Mouse (Mus musculus): ENCODE results near the gene Baiap2l2. TPM values are rescaled to one million over a fixed set of nuclear protein-coding genes. Genes with fewer than 3 reads are reported as not detected.

Baiap2l2 gene
- total RNA-seq (2021) (under 1 TPM; 0.78 to 0.84 TPM), polyA plus RNA-seq (2012; rRNA removed) (0.70 and 2.9 TPM in 2 replicates)
- long read RNA-seq: 0 reads

DNA sequence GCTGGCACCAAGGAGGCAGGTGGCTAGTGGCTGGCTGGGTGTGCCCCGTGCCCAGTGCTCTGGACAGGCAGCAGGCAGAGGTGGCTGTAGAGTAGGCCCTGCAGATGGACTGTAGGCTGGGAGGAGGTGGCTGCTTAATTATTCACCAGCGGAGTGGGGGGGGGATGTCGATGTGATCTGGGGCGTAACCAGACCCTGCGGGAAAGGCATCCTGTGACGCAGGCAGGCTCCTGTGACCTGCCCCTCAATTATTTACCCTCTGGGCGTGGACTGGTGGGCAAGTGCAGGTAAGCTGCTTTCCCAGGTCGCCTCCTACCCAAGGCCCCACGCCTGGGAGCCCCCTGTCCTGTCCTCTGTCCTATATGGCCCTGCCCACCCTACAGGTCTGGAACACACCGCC is at the start of gene Baiap2l2:
Gene Baiap2l2, minus strand, starts transcription at position 139 of the 400 bp plus-strand sequence.
- no peak for DNase-seq
- Histone ChIP-seq H3K4me1 (ENCODE audit: control insufficient read depth, insufficient read depth, low read length) (no peaks in the 10 kb centered on the region), H3K4me3 (no peak within 1 kb of the TSS), H3K27ac (no peak within 1 kb of the TSS), H3K9ac (ENCODE audit: low read depth, low read length) (no peak within 1 kb of the TSS), H3K27me3 (ENCODE audit: control insufficient read depth, insufficient read depth, low read length) (no peaks in the 10 kb centered on the region), H3K79me2 (replicated peaks; ENCODE audit: control insufficient read depth, insufficient read depth, low read length) (no peaks in the 10 kb centered on the region), H3K36me3 (ENCODE audit: control insufficient read depth, insufficient read depth, low read length) (no peaks in the 10 kb centered on the region)
- TF ChIP-seq POLR2A (IDR thresholded peaks at IDR 0.05; ENCODE audit: insufficient read depth, low read depth, low read length) (no peak), EP300 (IDR thresholded peaks at IDR 0.05; ENCODE audit: insufficient read depth, low read depth, low read length) (no peak), CTCF (IDR thresholded peaks at IDR 0.05) (no peak)
- 89% methylated on average over 10 of the region's 10 CpGs for WGBS
- intact Hi-C loops (cut with DNase I): loop anchor here (5.0 kb wide), 1 partner anchor 38 kb away; no protein-coding TSS in a partner anchor

DNA sequence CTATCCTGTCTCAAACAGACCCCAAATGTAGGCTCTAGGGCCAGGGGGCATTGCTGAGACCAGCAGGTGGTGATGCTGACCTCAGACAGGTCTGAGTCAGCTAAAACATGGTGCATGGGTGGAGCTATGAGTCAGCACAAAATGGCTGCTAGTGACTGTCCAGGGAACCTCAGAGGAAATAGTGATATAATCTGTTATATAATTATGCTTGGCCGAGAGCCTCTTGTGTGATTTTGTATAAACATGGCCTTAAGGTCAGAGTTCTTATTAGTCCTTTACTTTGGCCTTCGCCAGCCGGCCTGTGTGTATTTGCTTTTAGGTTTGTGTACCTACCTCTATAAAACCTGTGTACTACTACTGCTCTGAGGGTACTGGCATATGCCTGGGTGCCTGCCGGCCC is 48.1 kb upstream of the Baiap2l2 start:
- WGBS: 49% methylated on average over 4 of the region's 4 CpGs
- intact Hi-C loops (cut with DNase I): no loop called here
- H3K27ac ChIP-seq: no peak overlapping the region

GRCm38 (mm10) chr15:79330521-79330920 is 45.2 kb upstream of the Baiap2l2 start:
- peaks cover 10% of the 10 kb centered on the region for H3K4me1 ChIP-seq (ENCODE audit: control insufficient read depth, insufficient read depth, low read length)
- intact Hi-C loops (cut with DNase I): no loop called here
- no peak for DNase-seq
- no peaks in the 10 kb centered on the region for H3K79me2 ChIP-seq (replicated peaks; ENCODE audit: control insufficient read depth, insufficient read depth, low read length)
- no peak overlapping the region for H3K9ac ChIP-seq (ENCODE audit: low read depth, low read length)
- H3K36me3 ChIP-seq (ENCODE audit: control insufficient read depth, insufficient read depth, low read length): no peaks in the 10 kb centered on the region
- no peaks in the 10 kb centered on the region for H3K27me3 ChIP-seq (ENCODE audit: control insufficient read depth, insufficient read depth, low read length)
- TF ChIP-seq EP300 (IDR thresholded peaks at IDR 0.05; ENCODE audit: insufficient read depth, low read depth, low read length): no peak
- TF ChIP-seq POLR2A (IDR thresholded peaks at IDR 0.05; ENCODE audit: insufficient read depth, low read depth, low read length): no peak
- no peak for TF ChIP-seq CTCF (IDR thresholded peaks at IDR 0.05)
- H3K27ac ChIP-seq: no peak overlapping the region
- 64% methylated on average over 4 of the region's 4 CpGs for WGBS
- no peak overlapping the region for H3K4me3 ChIP-seq

More for the DNA sequence above, 48.1 kb upstream of the Baiap2l2 start:
- Histone ChIP-seq H3K4me3 (no peak overlapping the region), H3K27me3 (ENCODE audit: control insufficient read depth, insufficient read depth, low read length) (no peaks in the 10 kb centered on the region), H3K79me2 (replicated peaks; ENCODE audit: control insufficient read depth, insufficient read depth, low read length) (no peaks in the 10 kb centered on the region), H3K9ac (ENCODE audit: low read depth, low read length) (no peak overlapping the region), H3K4me1 (ENCODE audit: control insufficient read depth, insufficient read depth, low read length) (peaks cover 2% of the 10 kb centered on the region; the same call in 1 of the 2 replicates), H3K36me3 (ENCODE audit: control insufficient read depth, insufficient read depth, low read length) (no peaks in the 10 kb centered on the region)
- no peak for DNase-seq
- TF ChIP-seq EP300 (IDR thresholded peaks at IDR 0.05; ENCODE audit: insufficient read depth, low read depth, low read length): no peak
- TF ChIP-seq CTCF (IDR thresholded peaks at IDR 0.05): no peak
- no peak for TF ChIP-seq POLR2A (IDR thresholded peaks at IDR 0.05; ENCODE audit: insufficient read depth, low read depth, low read length)

- DNase-seq: no peak
- H3K79me2 ChIP-seq (replicated peaks; ENCODE audit: control insufficient read depth, insufficient read depth, low read length): no peaks in the 10 kb centered on the region
- H3K36me3 ChIP-seq (ENCODE audit: control insufficient read depth, insufficient read depth, low read length): no peaks in the 10 kb centered on the region
- 92% methylated on average over 6 of the region's 6 CpGs for WGBS
- no peaks in the 10 kb centered on the region for H3K27me3 ChIP-seq (ENCODE audit: control insufficient read depth, insufficient read depth, low read length)
- no peak for TF ChIP-seq POLR2A (IDR thresholded peaks at IDR 0.05; ENCODE audit: insufficient read depth, low read depth, low read length)
- no peak for TF ChIP-seq EP300 (IDR thresholded peaks at IDR 0.05; ENCODE audit: insufficient read depth, low read depth, low read length)
- TF ChIP-seq CTCF (IDR thresholded peaks at IDR 0.05): no peak
- H3K4me3 ChIP-seq: no peak overlapping the region
- H3K27ac ChIP-seq: no peak overlapping the region
- intact Hi-C loops (cut with DNase I): loop anchor here (2.0 to 5.0 kb wide), 4 partner anchors 17 to 88 kb away; partner anchors contain the start of gene Maff
- H3K4me1 ChIP-seq (ENCODE audit: control insufficient read depth, insufficient read depth, low read length): peaks cover 10% of the 10 kb centered on the region
- H3K9ac ChIP-seq (ENCODE audit: low read depth, low read length): no peak overlapping the region
Measured at GRCm38 (mm10) chr15:79329979-79330363, 44.6 kb upstream of the Baiap2l2 start.

DNA sequence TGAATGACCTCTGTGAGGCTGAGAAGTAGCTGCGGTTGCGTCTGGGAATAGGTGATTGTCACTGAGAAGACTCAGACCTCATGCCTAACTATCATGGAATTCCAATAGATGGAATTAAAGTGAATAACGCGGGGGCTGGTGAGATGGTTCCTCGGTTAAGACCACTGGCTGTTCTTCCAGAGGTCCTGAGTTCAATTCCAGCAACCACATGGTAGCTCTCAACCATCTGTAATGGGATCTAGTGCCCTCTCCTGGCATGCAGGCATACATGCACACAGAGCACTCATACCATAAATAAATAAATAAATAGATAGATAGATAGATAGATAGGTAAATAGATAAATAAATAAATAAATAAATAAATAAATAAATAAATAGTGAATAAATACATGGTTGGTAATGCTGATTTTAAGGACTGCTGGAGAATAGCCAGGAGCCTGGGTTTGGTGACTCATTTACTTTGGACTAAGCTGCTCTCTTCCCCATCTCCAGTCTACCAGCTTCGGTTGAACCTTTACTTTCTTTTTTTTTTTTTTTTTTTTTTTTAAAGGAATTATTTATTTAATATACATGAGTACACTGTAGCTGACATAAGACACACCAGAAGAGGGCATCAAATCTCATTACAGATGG is 44.1 kb upstream of the Baiap2l2 start:
- Histone ChIP-seq H3K36me3 (ENCODE audit: control insufficient read depth, insufficient read depth, low read length) (no peaks in the 10 kb centered on the region), H3K4me1 (ENCODE audit: control insufficient read depth, insufficient read depth, low read length) (peaks cover 11% of the 10 kb centered on the region), H3K9ac (ENCODE audit: low read depth, low read length) (no peak overlapping the region), H3K79me2 (replicated peaks; ENCODE audit: control insufficient read depth, insufficient read depth, low read length) (no peaks in the 10 kb centered on the region), H3K27ac (no peak overlapping the region), H3K4me3 (no peak overlapping the region), H3K27me3 (ENCODE audit: control insufficient read depth, insufficient read depth, low read length) (no peaks in the 10 kb centered on the region)
- TF ChIP-seq CTCF (IDR thresholded peaks at IDR 0.05): peak; percentile 33
- TF ChIP-seq EP300 (IDR thresholded peaks at IDR 0.05; ENCODE audit: insufficient read depth, low read depth, low read length): no peak
- 96% methylated on average over 6 of the region's 6 CpGs for WGBS
- intact Hi-C loops (cut with DNase I): loop anchor here (2.0 to 5.0 kb wide), 4 partner anchors 17 to 87 kb away; partner anchors contain the start of gene Maff
- no peak for DNase-seq

DNA sequence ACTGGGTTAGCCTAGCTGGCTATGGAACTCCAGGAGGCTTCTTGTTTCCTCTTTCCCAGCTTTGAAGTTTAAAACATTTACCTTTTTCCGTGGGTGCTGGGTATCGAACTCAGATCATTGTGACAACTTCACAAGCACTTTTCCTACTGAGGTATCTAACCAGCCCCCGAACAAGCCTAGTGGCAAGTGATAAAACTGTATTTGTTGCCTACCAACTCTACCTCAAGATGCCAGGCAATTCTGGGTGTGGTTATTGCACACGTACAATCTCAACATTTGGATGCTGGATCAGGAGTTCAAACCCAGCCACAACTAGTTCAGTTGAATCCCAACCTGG is 43.6 kb upstream of the Baiap2l2 start:
- H3K4me3 ChIP-seq: no peak overlapping the region
- H3K36me3 ChIP-seq (ENCODE audit: control insufficient read depth, insufficient read depth, low read length): no peaks in the 10 kb centered on the region
- intact Hi-C loops (cut with DNase I): loop anchor here (2.0 to 5.0 kb wide), 4 partner anchors 18 to 87 kb away; partner anchors contain the start of gene Maff
- H3K27ac ChIP-seq: no peak overlapping the region
- TF ChIP-seq POLR2A (IDR thresholded peaks at IDR 0.05; ENCODE audit: insufficient read depth, low read depth, low read length) (no peak), EP300 (IDR thresholded peaks at IDR 0.05; ENCODE audit: insufficient read depth, low read depth, low read length) (no peak)
- H3K4me1 ChIP-seq (ENCODE audit: control insufficient read depth, insufficient read depth, low read length): peaks cover 14% of the 10 kb centered on the region
- H3K27me3 ChIP-seq (ENCODE audit: control insufficient read depth, insufficient read depth, low read length): no peaks in the 10 kb centered on the region
- H3K79me2 ChIP-seq (replicated peaks; ENCODE audit: control insufficient read depth, insufficient read depth, low read length): no peaks in the 10 kb centered on the region
- 91% methylated on average over 4 of the region's 4 CpGs for WGBS
- H3K9ac ChIP-seq (ENCODE audit: low read depth, low read length): no peak overlapping the region
- no peak for DNase-seq

Measured in heart, adult 2 months (tissue).